Mouse (Mus musculus) liver, embryonic 15.5 days (tissue): ENCODE measurements around the gene Enpp6. TPM values are rescaled to one million over a fixed set of nuclear protein-coding genes. Genes with fewer than 3 reads are reported as not detected.

ENCODE experiments used
- ATAC-seq: fragments of 200-750 bp; cut with Nextera tagmentation; 2 replicates; pipeline ENCODE4 v1.8.0; 2017; ENCODE audit warnings: moderate number of reproducible peaks, mild to moderate bottlenecking, moderate library complexity; ENCODE audit not compliant: insufficient read depth
- H3K27ac ChIP-seq: fragments of 300-500 bp; sonication (generic); replicated peaks from 2 replicates; pipeline ENCODE4 v1.5.1; 2015; ENCODE audit warnings: mild to moderate bottlenecking, inconsistent platforms
- H3K27me3 ChIP-seq: fragments of 300-500 bp; sonication (generic); 2 replicates; pipeline ENCODE4 v1.6.1; 2015; ENCODE audit warnings: mild to moderate bottlenecking, inconsistent platforms
- H3K36me3 ChIP-seq: fragments of 300-500 bp; sonication (generic); replicated peaks from 2 replicates; pipeline ENCODE4 v1.6.1; 2015; ENCODE audit warnings: moderate library complexity, mild to moderate bottlenecking, inconsistent platforms
- H3K4me1 ChIP-seq: fragments of 300-500 bp; sonication (generic); replicated peaks from 2 replicates; pipeline ENCODE4 v1.6.1; 2015; ENCODE audit warnings: inconsistent platforms
- H3K4me2 ChIP-seq: fragments of 300-500 bp; sonication (generic); 2 replicates; pipeline ENCODE4 v1.6.1; 2015; ENCODE audit warnings: moderate library complexity, mild to moderate bottlenecking, inconsistent platforms
- H3K4me3 ChIP-seq: fragments of 300-500 bp; sonication (generic); replicated peaks from 2 replicates; pipeline ENCODE4 v1.5.1; 2015; ENCODE audit warnings: mild to moderate bottlenecking, inconsistent platforms
- H3K9ac ChIP-seq: fragments of 300-500 bp; sonication (generic); 2 replicates; pipeline ENCODE4 v1.6.1; 2015; ENCODE audit warnings: moderate library complexity, mild to moderate bottlenecking, inconsistent platforms
- H3K9me3 ChIP-seq: fragments of 300-500 bp; sonication (generic); replicated peaks from 2 replicates; pipeline ENCODE4 v1.6.1; 2016; ENCODE audit warnings: inconsistent platforms
- WGBS: fragments of 180-500 bp; shearing (Covaris S2); methylation state at CpG from one replicate; pipeline ENCODE4 v1.1.7; 2015; ENCODE audit warnings: mixed read lengths; ENCODE audit not compliant: insufficient replicate concordance; 5-methylcytosine and 5-hydroxymethylcytosine counted together
- polyA plus RNA-seq: library from polyadenylated mRNA; unstranded; fragments of >200 nt; fragmentation: Nextera tagmentation; extraction: Ambion mirVana; gene quantifications from 2 replicates; pipeline ENCODE4 v1.2.1, GENCODE M21; 2015

Enpp6 gene
- polyA plus RNA-seq, 1 experiment from 2014 or later, result 0.30 TPM

- H3K9me3 ChIP-seq, result no peaks in the 10 kb centered on the region
- H3K36me3 ChIP-seq, result no peaks in the 10 kb centered on the region
- H3K4me3 ChIP-seq, result no peak overlapping the region
- H3K4me1 ChIP-seq, result no peaks in the 10 kb centered on the region
- no peak for ATAC-seq
- no peak overlapping the region for H3K9ac ChIP-seq
- H3K27me3 ChIP-seq, result no peaks in the 10 kb centered on the region
- WGBS, result 44% methylated on average over 8 of the region's 8 CpGs
- H3K27ac ChIP-seq, result no peak overlapping the region
- no peak overlapping the region for H3K4me2 ChIP-seq
These were observed 23.0 kb upstream of the Enpp6 start for GRCm38 (mm10) chr8:46963619-46964145.

- Histone ChIP-seq H3K4me2 (no peak overlapping the region), H3K27ac (no peak overlapping the region), H3K9ac (no peak overlapping the region), H3K36me3 (no peaks in the 10 kb centered on the region), H3K4me3 (no peak overlapping the region), H3K4me1 (no peaks in the 10 kb centered on the region), H3K27me3 (no peaks in the 10 kb centered on the region), H3K9me3 (no peaks in the 10 kb centered on the region)
- WGBS, result 60% methylated on average over 14 of the region's 14 CpGs
- no peak for ATAC-seq
These were observed 20.9 kb upstream of the Enpp6 start for GRCm38 (mm10) chr8:46965812-46966211.

GRCm38 (mm10) chr8:46968721-46969120 is 18.0 kb upstream of the Enpp6 start:
- Histone ChIP-seq H3K4me3 (no peak overlapping the region), H3K27ac (no peak overlapping the region), H3K9me3 (no peaks in the 10 kb centered on the region), H3K27me3 (no peaks in the 10 kb centered on the region), H3K9ac (no peak overlapping the region), H3K36me3 (no peaks in the 10 kb centered on the region), H3K4me1 (no peaks in the 10 kb centered on the region), H3K4me2 (no peak overlapping the region)
- ATAC-seq, result no peak
- 71% methylated on average over 3 of the region's 3 CpGs for WGBS

GRCm38 (mm10) chr8:46969386-46969785 is 17.3 kb upstream of the Enpp6 start:
- Histone ChIP-seq H3K4me2 (no peak overlapping the region), H3K4me3 (no peak overlapping the region), H3K9ac (no peak overlapping the region), H3K9me3 (no peaks in the 10 kb centered on the region), H3K27ac (no peak overlapping the region), H3K36me3 (no peaks in the 10 kb centered on the region), H3K4me1 (no peaks in the 10 kb centered on the region), H3K27me3 (no peaks in the 10 kb centered on the region)
- no peak for ATAC-seq
- 36% methylated on average over 2 of the region's 2 CpGs for WGBS

GRCm38 (mm10) chr8:46977376-46977775 is 9.3 kb upstream of the Enpp6 start:
- Histone ChIP-seq H3K9ac (no peak overlapping the region), H3K4me1 (no peaks in the 10 kb centered on the region), H3K27me3 (no peaks in the 10 kb centered on the region), H3K4me2 (no peak overlapping the region), H3K36me3 (no peaks in the 10 kb centered on the region), H3K4me3 (no peak overlapping the region), H3K27ac (no peak overlapping the region), H3K9me3 (no peaks in the 10 kb centered on the region)
- ATAC-seq, result no peak
- 65% methylated on average over 4 of the region's 4 CpGs for WGBS

GRCm38 (mm10) chr8:46982166-46982565 is 4.5 kb upstream of the Enpp6 start:
- no peaks in the 10 kb centered on the region for H3K4me1 ChIP-seq
- no peaks in the 10 kb centered on the region for H3K9me3 ChIP-seq
- H3K4me3 ChIP-seq, result no peak overlapping the region
- no peak for ATAC-seq
- no peak overlapping the region for H3K9ac ChIP-seq
- 43% methylated on average over 6 of the region's 6 CpGs for WGBS
- no peak overlapping the region for H3K4me2 ChIP-seq
- H3K27me3 ChIP-seq, result no peaks in the 10 kb centered on the region
- no peak overlapping the region for H3K27ac ChIP-seq
- no peaks in the 10 kb centered on the region for H3K36me3 ChIP-seq

GRCm38 (mm10) chr8:46982770-46983169 is 3.9 kb upstream of the Enpp6 start:
- ATAC-seq, result no peak
- H3K4me1 ChIP-seq, result no peaks in the 10 kb centered on the region
- H3K4me3 ChIP-seq, result no peak overlapping the region
- H3K27me3 ChIP-seq, result no peaks in the 10 kb centered on the region
- H3K9me3 ChIP-seq, result no peaks in the 10 kb centered on the region
- WGBS, result 44% methylated on average over 4 of the region's 4 CpGs
- no peak overlapping the region for H3K4me2 ChIP-seq
- no peak overlapping the region for H3K9ac ChIP-seq
- H3K36me3 ChIP-seq, result no peaks in the 10 kb centered on the region
- no peak overlapping the region for H3K27ac ChIP-seq

- H3K4me3 ChIP-seq, result no peak overlapping the region
- no peaks in the 10 kb centered on the region for H3K36me3 ChIP-seq
- no peaks in the 10 kb centered on the region for H3K4me1 ChIP-seq
- no peak overlapping the region for H3K9ac ChIP-seq
- no peak overlapping the region for H3K27ac ChIP-seq
- H3K9me3 ChIP-seq, result no peaks in the 10 kb centered on the region
- 66% methylated on average over 11 of the region's 11 CpGs for WGBS
- H3K27me3 ChIP-seq, result no peaks in the 10 kb centered on the region
- H3K4me2 ChIP-seq, result no peak overlapping the region
- no peak for ATAC-seq
These were observed 2.0 kb upstream of the Enpp6 start for GRCm38 (mm10) chr8:46984647-46985046.

- no peak overlapping the region for H3K27ac ChIP-seq
- H3K9ac ChIP-seq, result no peak overlapping the region
- ATAC-seq, result no peak
- no peaks in the 10 kb centered on the region for H3K9me3 ChIP-seq
- no peaks in the 10 kb centered on the region for H3K36me3 ChIP-seq
- H3K4me2 ChIP-seq, result no peak overlapping the region
- no peaks in the 10 kb centered on the region for H3K27me3 ChIP-seq
- H3K4me1 ChIP-seq, result no peaks in the 10 kb centered on the region
- WGBS, result 66% methylated on average over 6 of the region's 6 CpGs
- no peak overlapping the region for H3K4me3 ChIP-seq
These were observed 1.7 kb downstream of the Enpp6 start for GRCm38 (mm10) chr8:46988366-46988765.

- no peak overlapping the region for H3K4me3 ChIP-seq
- H3K27ac ChIP-seq, result no peak overlapping the region
- H3K9ac ChIP-seq, result no peak overlapping the region
- H3K27me3 ChIP-seq, result no peaks in the 10 kb centered on the region
- 58% methylated on average over 5 of the region's 5 CpGs for WGBS
- H3K9me3 ChIP-seq, result no peaks in the 10 kb centered on the region
- H3K36me3 ChIP-seq, result no peaks in the 10 kb centered on the region
- H3K4me2 ChIP-seq, result no peak overlapping the region
- ATAC-seq, result no peak
- H3K4me1 ChIP-seq, result no peaks in the 10 kb centered on the region
These were observed 4.4 kb downstream of the Enpp6 start for GRCm38 (mm10) chr8:46991081-46991480.

- H3K4me1 ChIP-seq, result no peaks in the 10 kb centered on the region
- no peaks in the 10 kb centered on the region for H3K9me3 ChIP-seq
- ATAC-seq, result no peak
- H3K4me3 ChIP-seq, result no peak overlapping the region
- H3K36me3 ChIP-seq, result no peaks in the 10 kb centered on the region
- no peak overlapping the region for H3K27ac ChIP-seq
- no peaks in the 10 kb centered on the region for H3K27me3 ChIP-seq
- no peak overlapping the region for H3K9ac ChIP-seq
- 63% methylated on average over 9 of the region's 9 CpGs for WGBS
- H3K4me2 ChIP-seq, result no peak overlapping the region
These were observed 5.9 kb downstream of the Enpp6 start for GRCm38 (mm10) chr8:46992579-46992978.

GRCm38 (mm10) chr8:46995931-46996664 is 9.4 kb downstream of the Enpp6 start:
- ATAC-seq, result no peak
- H3K9me3 ChIP-seq, result no peaks in the 10 kb centered on the region
- H3K9ac ChIP-seq, result no peak overlapping the region
- no peak overlapping the region for H3K4me2 ChIP-seq
- H3K4me3 ChIP-seq, result no peak overlapping the region
- H3K27me3 ChIP-seq, result no peaks in the 10 kb centered on the region
- 50% methylated on average over 9 of the region's 9 CpGs for WGBS
- no peak overlapping the region for H3K27ac ChIP-seq
- H3K4me1 ChIP-seq, result no peaks in the 10 kb centered on the region
- no peaks in the 10 kb centered on the region for H3K36me3 ChIP-seq
